Mouse (Mus musculus) cerebellum, postnatal 14 days (tissue): Measurements from ENCODE around the gene Acbd4.

Source experiments
- DNase-seq, 2 experiments: peaks; one replicate each; pipeline ENCODE4 v3.0.0; 2021; ENCODE audit warnings: mixed read lengths in 2 of 2

Acbd4 gene

DNA sequence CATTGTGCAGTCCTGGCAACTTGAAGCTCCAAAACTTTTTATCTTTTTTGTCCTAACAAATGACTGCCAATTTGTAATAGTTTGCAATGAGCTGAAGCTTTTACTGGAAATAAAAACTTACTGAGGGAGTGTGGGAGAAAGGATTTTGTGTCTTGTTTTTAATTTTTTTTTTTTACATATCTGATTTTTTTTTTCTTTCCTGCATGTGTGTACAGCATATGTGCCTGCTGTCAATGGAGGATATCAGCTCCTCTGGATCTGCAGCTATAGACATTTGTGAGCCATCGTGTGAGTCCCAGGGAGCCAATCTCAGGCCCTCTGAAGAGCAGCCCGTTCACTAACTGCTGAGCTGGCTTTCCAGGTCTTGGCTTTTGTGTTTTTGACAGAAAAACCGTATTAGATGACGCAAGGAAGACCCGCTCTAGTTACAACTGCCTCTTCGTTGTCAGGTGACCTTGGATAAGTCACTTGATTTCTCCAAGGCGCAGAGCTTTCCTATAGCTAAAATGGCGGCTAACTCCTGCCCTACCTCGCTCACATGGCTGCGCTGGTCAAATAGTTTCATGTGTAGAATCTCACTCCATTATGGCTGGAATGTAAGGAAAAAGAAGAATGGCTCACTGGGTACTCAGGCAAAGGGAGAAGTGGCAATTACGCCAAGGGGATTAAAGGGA, 12.9 kb downstream of the Acbd4 start:
- DNase-seq, result peak in 1 of 2 experiments; percentile 21

- DNase-seq, result peak; percentile 88 to 91
These were observed 13.9 kb downstream of the Acbd4 start for GRCm38 (mm10) chr11:103115163-103116007.

GRCm38 (mm10) chr11:103116008-103116818, 14.7 kb downstream of the Acbd4 start, which contains the start of gene Hexim1:
TSS of gene Hexim1 (plus strand) at chr11:103116231.
- peak; percentile 100 for DNase-seq

- DNase-seq, result peak; percentile 86 to 88
These were observed 15.6 kb downstream of the Acbd4 start for GRCm38 (mm10) chr11:103116959-103117590.

- DNase-seq, result peak; percentile 64 to 67
These were observed 16.1 kb downstream of the Acbd4 start for GRCm38 (mm10) chr11:103117591-103118009.

GRCm38 (mm10) chr11:103118866-103119265, 17.4 kb downstream of the Acbd4 start:
- peak in 1 of 2 experiments; percentile 17 for DNase-seq

GRCm38 (mm10) chr11:103119609-103120008, 18.1 kb downstream of the Acbd4 start:
- DNase-seq, result peak in 1 of 2 experiments; percentile 32

DNA sequence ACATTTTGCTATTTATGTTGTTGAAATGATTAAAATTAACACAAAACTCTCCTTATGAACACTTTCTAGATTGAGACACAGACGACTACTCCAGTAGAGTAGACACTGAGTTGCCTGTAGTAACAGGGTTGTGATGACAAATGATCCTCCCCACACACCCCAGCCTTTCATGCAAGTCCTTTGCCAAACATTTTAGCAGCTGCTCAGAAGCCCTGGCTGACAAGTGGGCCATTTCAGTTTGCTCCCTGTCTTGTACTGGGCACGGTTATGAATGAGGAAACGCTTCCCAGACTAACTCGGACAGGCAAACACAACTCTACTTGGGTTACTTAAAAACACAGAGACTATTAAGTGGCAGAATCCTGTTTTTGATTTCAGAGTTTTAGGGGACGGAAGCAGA, 18.8 kb downstream of the Acbd4 start:
- DNase-seq, result peak in 1 of 2 experiments; percentile 6

- peak; percentile 85 to 90 for DNase-seq
These were observed 30.5 kb downstream of the Acbd4 start, which contains the start of gene Hexim2 for GRCm38 (mm10) chr11:103131701-103132575. TSS of gene Hexim2 (plus strand) at chr11:103132429.

DNA sequence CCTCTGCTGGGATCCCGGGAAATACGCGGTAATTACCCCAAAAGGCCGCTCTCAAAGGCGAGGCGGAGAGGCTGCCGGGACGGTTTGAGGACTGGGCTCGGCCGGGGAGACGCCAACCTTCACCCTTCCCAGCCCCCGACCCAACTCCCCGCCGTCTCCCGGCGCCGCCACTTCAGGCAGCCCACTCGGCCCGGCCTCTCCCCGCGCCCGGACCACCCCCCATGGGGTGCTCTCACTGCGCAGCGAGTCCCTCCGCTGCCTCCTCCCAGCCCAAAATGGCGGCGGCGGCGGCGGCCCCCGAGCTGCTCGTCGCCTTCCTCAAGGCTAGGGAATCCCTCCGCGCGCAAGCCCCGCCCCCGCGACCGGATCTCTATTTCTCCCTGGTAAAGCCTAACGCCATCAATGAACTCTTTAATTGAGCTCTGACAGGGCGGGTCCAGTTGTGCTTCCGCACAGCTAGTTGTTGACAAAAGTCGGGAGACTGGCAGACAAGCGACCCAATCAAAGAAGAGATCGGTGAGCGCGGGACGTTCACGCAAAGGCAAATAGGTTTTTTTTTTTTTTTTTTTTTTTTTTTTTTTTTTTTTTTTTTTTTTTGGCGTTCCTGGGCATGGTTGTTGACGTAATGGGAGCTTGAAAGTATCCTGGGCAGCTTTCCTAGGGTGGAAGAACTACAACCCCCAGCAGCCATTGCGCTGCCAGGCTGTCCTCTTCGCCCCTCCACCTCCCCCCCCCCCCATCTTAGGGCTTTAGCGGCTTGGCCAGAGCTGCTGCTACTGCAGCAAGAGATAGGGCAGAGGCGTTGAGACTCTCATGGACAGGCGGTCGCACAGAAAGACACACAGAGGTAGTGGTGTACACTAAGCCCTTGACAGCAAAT, 31.3 kb downstream of the Acbd4 start:
- DNase-seq, result peak; percentile 100

DNA sequence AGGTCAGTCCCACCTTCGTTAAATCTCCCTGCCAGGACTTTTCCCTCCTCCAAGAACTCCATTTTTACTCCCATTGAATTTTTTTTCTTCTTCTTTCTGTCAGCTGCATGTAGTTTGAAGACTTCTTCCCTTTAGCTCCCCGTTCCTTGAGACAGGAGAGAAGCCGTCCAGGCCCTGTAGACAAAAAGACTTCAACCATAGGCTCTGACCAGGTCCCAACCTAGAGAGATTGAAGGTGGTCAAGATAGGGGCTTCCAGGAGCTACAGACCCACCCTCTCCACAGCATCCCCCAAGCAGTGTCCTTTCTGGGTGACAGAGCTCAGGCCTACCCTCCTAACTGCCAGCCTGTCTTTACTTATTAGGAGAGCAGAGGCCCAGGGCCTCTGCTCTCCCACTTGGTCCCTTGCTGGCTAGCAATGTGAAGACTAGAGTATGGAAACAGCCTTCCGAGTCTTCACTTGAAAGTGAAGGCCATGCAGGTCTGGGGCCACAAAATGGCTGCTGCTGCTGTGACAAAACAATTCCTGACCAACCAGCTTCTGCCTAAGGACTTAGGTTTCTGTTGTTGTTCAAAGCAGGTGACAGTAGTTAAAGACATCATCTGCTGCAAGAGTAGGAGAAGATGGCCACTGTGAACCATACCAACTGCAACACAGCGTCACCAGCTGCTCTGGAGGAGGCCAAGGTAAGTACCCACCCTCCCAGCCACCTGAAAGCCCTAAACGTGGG, 32.1 kb downstream of the Acbd4 start:
- DNase-seq, result peak in 1 of 2 experiments; percentile 27

- DNase-seq, result no peak
These were observed 32.7 kb downstream of the Acbd4 start for GRCm38 (mm10) chr11:103134221-103134620.

GRCm38 (mm10) chr11:103136039-103136577, 34.6 kb downstream of the Acbd4 start:
- DNase-seq, result no peak

DNA sequence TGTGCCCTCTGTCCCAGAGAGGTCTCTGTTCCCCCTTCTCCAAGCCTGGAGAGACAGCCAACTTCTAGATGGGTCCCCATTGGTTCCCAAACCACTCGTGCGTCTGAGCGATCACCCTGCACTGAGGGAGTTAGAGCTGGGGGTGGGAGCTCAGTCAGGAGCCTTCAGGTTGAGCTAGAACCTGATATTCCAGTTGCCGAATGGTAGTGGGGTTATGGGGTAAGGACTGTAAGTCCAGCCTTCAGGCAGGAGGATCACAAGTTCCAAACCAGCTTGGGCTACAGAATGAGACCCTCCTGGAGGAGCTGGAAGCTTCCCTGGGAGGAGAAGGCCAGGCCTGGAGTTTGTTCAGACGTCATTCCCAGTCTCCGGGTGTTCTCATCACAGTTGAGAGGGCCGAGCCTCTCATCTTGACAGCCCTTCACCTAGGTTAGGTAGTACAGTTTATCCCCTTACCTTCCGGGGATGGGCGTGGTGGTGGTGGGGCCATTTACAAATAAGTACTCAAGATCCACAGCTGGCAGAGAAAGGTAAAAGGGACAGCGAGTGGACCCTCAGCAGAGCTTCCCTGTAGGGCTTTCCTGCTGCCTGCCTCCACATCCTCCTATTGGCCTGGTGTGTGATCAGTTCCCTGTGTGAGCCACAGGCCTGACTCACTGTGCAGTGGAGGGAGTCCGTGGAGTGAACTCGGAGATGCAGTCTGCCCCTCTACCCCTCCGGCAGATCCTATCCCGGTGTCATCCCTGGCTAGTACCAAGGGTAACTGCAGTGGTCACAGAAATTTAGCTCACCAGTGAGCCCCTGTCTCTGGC, 38.7 kb downstream of the Acbd4 start:
- no peak for DNase-seq

GRCm38 (mm10) chr11:103140763-103141100, 39.2 kb downstream of the Acbd4 start:
- no peak for DNase-seq

GRCm38 (mm10) chr11:103141101-103141943, 39.8 kb downstream of the Acbd4 start:
- peak in 1 of 2 experiments; percentile 28 for DNase-seq

DNA sequence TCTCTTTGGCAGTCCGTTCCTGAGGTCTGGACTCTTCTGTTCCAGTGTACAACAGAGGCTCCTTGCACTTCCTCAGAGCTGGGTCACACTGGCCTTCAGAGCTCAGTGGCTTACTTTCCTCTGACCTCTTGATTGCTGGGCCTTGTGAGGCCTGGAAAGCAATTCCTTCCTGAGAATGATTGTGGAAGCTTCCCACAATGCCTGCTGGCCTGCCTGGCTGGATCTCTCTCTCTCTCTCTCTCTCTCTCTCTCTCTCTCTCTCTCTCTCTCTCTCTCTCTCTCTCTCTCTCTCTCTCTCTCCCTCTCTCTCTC, 40.4 kb downstream of the Acbd4 start:
- peak in 1 of 2 experiments; percentile 33 for DNase-seq
